Mouse (Mus musculus): ENCODE measurements at regions not wholly inside any gene's neighbourhood (a gene's known extent, or its start where the extent isn't known, plus 50 kb on each side); places are given as distances from the start of the nearest gene placed in this dataset.

DNA sequence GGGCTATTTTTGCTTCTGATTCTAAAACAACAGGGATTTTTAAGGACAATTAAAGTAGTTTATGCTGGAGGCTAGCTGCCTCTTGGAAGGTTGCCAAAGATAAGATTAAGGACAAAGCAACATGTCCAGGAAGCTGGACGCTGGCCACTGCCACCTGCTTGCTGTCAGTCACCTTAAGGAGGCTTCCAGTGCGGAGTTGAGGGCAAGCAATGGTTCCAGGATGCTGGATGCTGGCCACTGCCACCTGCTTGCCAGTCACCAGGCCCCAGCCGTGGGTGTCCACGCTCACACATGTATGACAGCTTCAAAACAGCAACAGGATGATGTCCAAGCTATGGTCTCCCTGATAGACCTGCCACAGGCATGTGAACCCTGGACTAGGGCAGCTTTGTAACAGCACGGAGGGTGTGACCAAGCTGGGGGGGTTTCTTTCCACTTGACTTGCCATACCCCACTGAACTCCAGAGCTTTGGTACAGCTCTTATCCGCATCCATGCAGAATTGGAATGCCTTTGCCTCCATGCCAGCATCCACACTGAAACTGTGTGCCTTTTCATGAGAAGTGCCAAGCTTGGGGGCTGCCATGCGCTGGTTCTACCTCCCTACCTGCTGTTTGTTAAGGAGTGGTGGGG is 174.6 kb downstream of the Glrx3 start:
- TF ChIP-seq CTCF (IDR thresholded peaks at IDR 0.05; ENCODE audit: insufficient read depth, low read depth, low read length) (no peak), POLR2A (IDR thresholded peaks at IDR 0.05; ENCODE audit: insufficient read depth, low read depth, low read length) (no peak)
